Mouse (Mus musculus): Measurements from ENCODE around the gene Erich6b. TPM values are rescaled to one million over a fixed set of nuclear protein-coding genes. Genes with fewer than 3 reads are reported as not detected.

Erich6b gene
- polyA plus RNA-seq, 1 experiment from 2014 or later = not detected

GRCm38 (mm10) chr14:75636107-75636506, 6.0 kb upstream of the Erich6b start:
- DNase-seq (ENCODE audit: low spot score) (no peak), ATAC-seq (no peak)
- H3K36me3 ChIP-seq (ENCODE audit: insufficient read depth, low read length) = no peaks in the 10 kb centered on the region
- H3K9ac ChIP-seq (replicated peaks; ENCODE audit: low read depth) = no peak overlapping the region
- H3K4me1 ChIP-seq (ENCODE audit: insufficient read depth, low read depth, low read length) = no peaks in the 10 kb centered on the region
- WGBS = 44% methylated on average over 7 of the region's 7 CpGs
- H3K27me3 ChIP-seq (replicated peaks; ENCODE audit: insufficient read depth, low read length) = no peaks in the 10 kb centered on the region
- H3K9me3 ChIP-seq (ENCODE audit: low read length) = no peaks in the 10 kb centered on the region
- H3K4me2 ChIP-seq (replicated peaks; ENCODE audit: low read depth, low read length) = no peak overlapping the region
- no peak overlapping the region for H3K4me3 ChIP-seq (ENCODE audit: low read depth, low read length)
- no peak overlapping the region for H3K27ac ChIP-seq (ENCODE audit: low read length)
- TF ChIP-seq CTCF (IDR thresholded peaks at IDR 0.05) (no peak), EP300 (IDR thresholded peaks at IDR 0.05) (no peak)

DNA sequence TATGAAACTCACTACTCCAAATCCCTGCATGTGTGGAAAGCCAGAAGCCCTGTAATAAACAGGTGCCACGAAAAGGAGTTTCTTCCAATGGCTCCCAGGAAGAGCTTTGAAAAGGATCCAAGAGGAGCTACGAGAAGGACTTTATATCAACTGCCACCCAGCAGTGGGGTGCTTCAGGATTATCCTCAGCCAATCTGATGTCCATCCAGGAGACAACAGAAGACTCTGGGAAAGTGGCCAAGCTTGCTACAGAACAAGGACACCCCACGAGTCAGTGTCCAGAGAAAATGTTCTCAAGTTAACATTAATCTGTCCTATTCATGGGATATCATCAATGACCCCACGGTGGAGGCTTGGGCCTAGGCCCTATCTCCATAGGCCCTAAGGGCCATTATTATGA, 4.4 kb upstream of the Erich6b start:
- Histone ChIP-seq H3K27ac (ENCODE audit: low read length) (no peak overlapping the region), H3K4me2 (replicated peaks; ENCODE audit: low read depth, low read length) (no peak overlapping the region), H3K36me3 (ENCODE audit: insufficient read depth, low read length) (no peaks in the 10 kb centered on the region), H3K27me3 (replicated peaks; ENCODE audit: insufficient read depth, low read length) (no peaks in the 10 kb centered on the region), H3K4me1 (ENCODE audit: insufficient read depth, low read depth, low read length) (no peaks in the 10 kb centered on the region), H3K4me3 (ENCODE audit: low read depth, low read length) (no peak overlapping the region), H3K9ac (replicated peaks; ENCODE audit: low read depth) (no peak overlapping the region), H3K9me3 (ENCODE audit: low read length) (no peaks in the 10 kb centered on the region)
- ATAC-seq (no peak), DNase-seq (ENCODE audit: low spot score) (no peak)
- 62% methylated on average over 4 of the region's 4 CpGs for WGBS
- TF ChIP-seq CTCF (IDR thresholded peaks at IDR 0.05) (no peak), EP300 (IDR thresholded peaks at IDR 0.05) (no peak)

DNA sequence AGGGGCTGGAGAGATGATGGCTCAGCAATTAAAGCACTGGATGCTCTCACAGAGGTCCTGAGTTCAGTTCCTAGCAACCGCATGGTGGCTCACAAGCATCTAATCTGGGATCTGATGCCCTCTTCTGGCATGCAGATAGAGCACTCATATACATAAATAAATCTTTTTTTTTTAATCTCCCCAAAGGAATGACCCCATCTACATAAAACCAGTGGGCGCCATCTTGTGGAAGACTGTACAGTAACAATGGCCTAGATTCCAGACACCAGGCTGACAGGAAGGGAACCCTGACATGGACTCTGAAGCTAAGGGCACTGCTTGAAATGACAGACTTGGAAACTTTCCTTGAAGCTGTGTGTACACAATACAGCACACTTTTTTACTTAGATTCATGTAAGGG, 1.2 kb upstream of the Erich6b start:
- no peak for ATAC-seq
- no peak for TF ChIP-seq EP300 (IDR thresholded peaks at IDR 0.05)
- no peak for TF ChIP-seq CTCF (IDR thresholded peaks at IDR 0.05)

GRCm38 (mm10) chr14:75641369-75641768, 690 bp upstream of the Erich6b start:
- Histone ChIP-seq H3K9ac (replicated peaks; ENCODE audit: low read depth) (no peak overlapping the region), H3K4me3 (ENCODE audit: low read depth, low read length) (no peak overlapping the region), H3K27me3 (replicated peaks; ENCODE audit: insufficient read depth, low read length) (no peaks in the 10 kb centered on the region), H3K9me3 (ENCODE audit: low read length) (no peaks in the 10 kb centered on the region), H3K36me3 (ENCODE audit: insufficient read depth, low read length) (no peaks in the 10 kb centered on the region), H3K27ac (ENCODE audit: low read length) (no peak overlapping the region), H3K4me2 (replicated peaks; ENCODE audit: low read depth, low read length) (no peak overlapping the region), H3K4me1 (ENCODE audit: insufficient read depth, low read depth, low read length) (no peaks in the 10 kb centered on the region)
- WGBS = 61% methylated on average over 6 of the region's 6 CpGs
- peak; percentile 44 for TF ChIP-seq CTCF (IDR thresholded peaks at IDR 0.05)
- no peak for TF ChIP-seq EP300 (IDR thresholded peaks at IDR 0.05)
- DNase-seq (ENCODE audit: low spot score) (no peak), ATAC-seq (no peak)

More for the DNA sequence above, 1.2 kb upstream of the Erich6b start:
- Histone ChIP-seq H3K9me3 (ENCODE audit: low read length) (no peaks in the 10 kb centered on the region), H3K27me3 (replicated peaks; ENCODE audit: insufficient read depth, low read length) (no peaks in the 10 kb centered on the region), H3K4me1 (ENCODE audit: insufficient read depth, low read depth, low read length) (no peaks in the 10 kb centered on the region), H3K4me3 (ENCODE audit: low read depth, low read length) (no peak overlapping the region), H3K27ac (ENCODE audit: low read length) (no peak overlapping the region), H3K9ac (replicated peaks; ENCODE audit: low read depth) (no peak overlapping the region), H3K36me3 (ENCODE audit: insufficient read depth, low read length) (no peaks in the 10 kb centered on the region), H3K4me2 (replicated peaks; ENCODE audit: low read depth, low read length) (no peak overlapping the region)
- 82% methylated on average over 2 of the region's 2 CpGs for WGBS
- no peak for DNase-seq (ENCODE audit: low spot score)

- no peak overlapping the region for H3K27ac ChIP-seq (ENCODE audit: low read length)
- no peak for ATAC-seq
- WGBS = 82% methylated on average over 7 of the region's 7 CpGs
- H3K9me3 ChIP-seq (ENCODE audit: low read length) = no peaks in the 10 kb centered on the region
- H3K4me1 ChIP-seq (ENCODE audit: insufficient read depth, low read depth, low read length) = no peaks in the 10 kb centered on the region
- H3K4me3 ChIP-seq (ENCODE audit: low read depth, low read length) = no peak overlapping the region
- H3K27me3 ChIP-seq (replicated peaks; ENCODE audit: insufficient read depth, low read length) = no peaks in the 10 kb centered on the region
- no peak for DNase-seq (ENCODE audit: low spot score)
- no peak for TF ChIP-seq CTCF (IDR thresholded peaks at IDR 0.05)
- TF ChIP-seq EP300 (IDR thresholded peaks at IDR 0.05) = no peak
- H3K9ac ChIP-seq (replicated peaks; ENCODE audit: low read depth) = no peak overlapping the region
- H3K4me2 ChIP-seq (replicated peaks; ENCODE audit: low read depth, low read length) = no peak overlapping the region
- H3K36me3 ChIP-seq (ENCODE audit: insufficient read depth, low read length) = no peaks in the 10 kb centered on the region
Observed at GRCm38 (mm10) chr14:75645461-75645860, 3.4 kb downstream of the Erich6b start.

GRCm38 (mm10) chr14:75646060-75646459, 4.0 kb downstream of the Erich6b start:
- H3K4me2 ChIP-seq (replicated peaks; ENCODE audit: low read depth, low read length) = peak overlapping the region; percentile 6; the same call in 1 of the 2 replicates
- WGBS = 46% methylated on average over 9 of the region's 9 CpGs
- H3K27me3 ChIP-seq (replicated peaks; ENCODE audit: insufficient read depth, low read length) = no peaks in the 10 kb centered on the region
- H3K27ac ChIP-seq (ENCODE audit: low read length) = no peak overlapping the region
- no peaks in the 10 kb centered on the region for H3K9me3 ChIP-seq (ENCODE audit: low read length)
- no peaks in the 10 kb centered on the region for H3K36me3 ChIP-seq (ENCODE audit: insufficient read depth, low read length)
- DNase-seq (ENCODE audit: low spot score) (no peak), ATAC-seq (no peak; the same call in 1 of the 2 replicates)
- TF ChIP-seq EP300 (IDR thresholded peaks at IDR 0.05) (no peak), CTCF (IDR thresholded peaks at IDR 0.05) (no peak)
- H3K4me1 ChIP-seq (ENCODE audit: insufficient read depth, low read depth, low read length) = no peaks in the 10 kb centered on the region
- no peak overlapping the region for H3K9ac ChIP-seq (replicated peaks; ENCODE audit: low read depth)
- H3K4me3 ChIP-seq (ENCODE audit: low read depth, low read length) = no peak overlapping the region
